Mouse (Mus musculus) urinary bladder, adult 18-20 months (tissue): ENCODE results near the gene 2310034C09Rik.
"Not testable (repeated sequence)": the region's sequence is repeated elsewhere in the genome, so short reads cannot be mapped to it uniquely, and the experiment has no call there.

ENCODE experiments used
- DNase-seq, 2 experiments: peaks; one replicate each; pipeline ENCODE4 v3.0.0; 2022; ENCODE audit warnings: low spot score in 2 of 2, mixed read lengths in 2 of 2

The 2310034C09Rik gene

DNA sequence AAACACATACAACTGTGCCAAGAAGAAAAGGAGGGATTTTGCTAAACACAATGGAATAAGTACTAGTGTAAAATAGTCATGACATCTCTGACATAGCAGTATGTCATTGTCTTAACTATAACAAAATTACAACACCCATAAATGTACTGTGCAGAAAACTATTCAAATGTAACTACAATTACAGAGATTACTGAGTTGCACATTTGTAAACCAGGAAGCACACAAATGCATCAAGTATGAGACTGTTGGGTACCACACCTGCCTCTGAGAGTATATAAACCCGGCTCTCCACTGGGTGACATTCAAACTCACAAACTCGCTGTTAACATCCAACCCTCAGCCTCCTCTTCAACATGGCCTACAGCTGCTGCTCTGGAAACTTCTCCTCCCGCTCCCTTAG, at the start of gene 2310034C09Rik:
TSS of gene 2310034C09Rik (plus strand) at position 301 of the 400 bp plus-strand sequence.
- DNase-seq, result not testable (repeated sequence)

DNA sequence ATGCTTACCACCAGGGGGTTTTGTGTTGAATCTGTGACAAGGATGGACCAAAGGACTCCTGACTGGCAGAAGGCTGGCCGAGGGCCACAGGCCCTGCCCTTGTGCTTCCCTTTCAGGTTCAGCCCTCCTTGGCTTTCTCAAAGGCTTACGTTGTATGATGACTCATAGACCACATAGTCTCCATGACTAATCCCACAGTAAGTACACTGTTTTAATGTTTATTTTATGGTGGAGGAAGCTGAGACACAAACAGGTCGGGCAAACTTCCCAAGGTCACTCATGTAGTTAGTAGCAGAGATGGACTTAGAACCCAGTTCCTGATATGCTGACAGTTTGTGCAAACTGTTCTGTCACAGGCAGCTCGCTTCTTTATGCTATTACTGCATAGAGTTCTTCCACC, 47.9 kb upstream of the 2310034C09Rik start:
- peak; percentile 3 to 8 for DNase-seq

DNA sequence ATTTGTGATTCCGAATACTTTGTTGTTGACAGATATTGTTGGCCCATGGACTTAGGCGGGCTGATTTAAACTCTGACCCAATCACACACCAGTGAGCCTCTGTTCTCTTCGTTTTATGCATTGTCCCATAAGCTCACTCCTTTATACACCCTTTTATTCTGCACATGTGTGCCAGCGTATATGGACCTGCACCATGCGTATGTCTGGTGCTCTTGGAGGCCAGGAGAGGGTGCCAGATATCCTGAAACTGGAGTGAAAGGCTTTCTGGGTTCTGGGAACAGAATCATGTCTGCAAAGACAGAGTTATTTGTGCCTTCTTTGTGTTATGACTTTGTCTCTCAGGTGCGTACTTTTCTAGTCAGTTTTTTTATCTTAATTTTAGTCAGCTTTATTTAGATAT, 47.4 kb upstream of the 2310034C09Rik start:
- no peak for DNase-seq

DNA sequence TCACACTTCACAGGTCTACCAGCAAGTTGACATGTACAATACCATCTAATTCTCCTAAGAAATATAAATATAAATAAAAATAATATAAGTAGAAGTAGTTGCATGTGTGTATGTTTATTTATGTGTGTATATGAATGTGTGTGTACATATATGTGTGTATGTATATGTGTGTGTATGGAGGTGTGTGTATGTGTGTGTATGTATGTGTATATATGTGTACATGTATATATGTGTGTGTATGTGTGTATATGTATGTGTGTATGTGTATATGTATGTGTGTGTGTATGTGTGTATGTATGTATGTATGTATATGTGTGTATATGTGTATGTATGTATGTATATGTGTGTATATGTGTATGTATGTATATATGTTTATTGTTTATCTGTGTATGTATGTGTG, 42.1 kb upstream of the 2310034C09Rik start:
- DNase-seq, result no peak

DNA sequence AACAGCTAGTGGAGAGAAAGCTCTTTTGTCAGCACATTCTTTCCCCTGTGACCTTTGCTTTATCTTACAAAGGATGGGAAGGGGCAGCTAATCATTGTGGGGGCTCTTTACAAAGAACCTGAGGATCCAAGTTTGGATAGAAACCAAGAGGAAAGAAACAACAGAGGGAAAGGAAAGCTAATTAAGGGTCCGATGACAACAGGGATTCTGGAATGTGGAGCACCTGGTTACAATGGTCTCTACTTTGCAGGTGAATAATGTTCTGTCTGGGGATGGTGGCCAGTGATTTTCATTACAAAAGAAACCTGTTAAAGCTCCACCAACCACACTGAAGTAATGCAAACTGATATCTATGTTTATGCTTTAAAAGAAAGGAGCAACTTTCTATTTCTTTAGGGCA, 38.6 kb upstream of the 2310034C09Rik start:
- DNase-seq, result no peak

DNA sequence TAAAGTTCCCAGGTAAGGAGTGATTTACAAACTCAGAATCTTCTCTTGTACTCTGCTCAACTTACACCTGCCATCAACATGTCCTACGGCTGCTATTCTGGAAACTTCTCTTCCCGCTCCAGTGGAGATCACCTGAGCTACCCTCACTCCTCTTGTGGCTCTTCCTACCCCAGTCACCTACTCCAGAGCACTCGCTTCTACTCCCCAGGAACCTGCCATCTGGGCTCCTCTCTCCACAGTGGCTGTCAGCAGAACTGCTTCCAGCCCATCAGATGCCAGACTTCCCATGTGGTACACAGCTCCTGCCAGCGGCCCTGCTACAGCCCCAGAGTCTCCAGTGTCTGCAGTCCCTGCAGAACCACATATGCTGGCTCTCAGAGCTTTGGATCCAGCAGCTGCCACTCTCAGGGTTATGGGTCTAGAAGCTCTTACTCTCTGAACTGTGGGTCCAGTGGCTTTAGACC, 29.8 kb upstream of the 2310034C09Rik start, which contains the start of gene Krtap13-1:
TSS of gene Krtap13-1 (plus strand) at position 51 of the 464 bp plus-strand sequence.
- DNase-seq, result no peak

DNA sequence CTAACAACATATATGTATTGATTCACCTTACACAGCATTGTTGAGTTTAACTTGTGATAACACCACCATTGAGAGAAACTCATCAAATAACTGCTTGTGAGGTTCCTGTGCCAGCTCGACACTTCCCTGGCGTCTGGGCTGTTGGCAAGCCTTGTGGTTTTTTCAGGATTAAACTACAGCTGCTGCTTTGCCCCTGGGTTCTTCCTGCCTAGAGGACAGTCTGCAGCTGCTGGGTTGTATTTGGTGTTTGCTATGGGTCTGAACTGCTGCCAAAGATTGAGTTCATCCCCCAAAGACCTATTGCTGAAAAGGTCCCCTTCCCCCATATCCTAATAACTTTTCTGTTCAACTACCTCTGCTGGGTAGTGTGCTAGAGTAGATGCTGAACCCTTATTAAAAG, 23.3 kb upstream of the 2310034C09Rik start:
- DNase-seq, result no peak

DNA sequence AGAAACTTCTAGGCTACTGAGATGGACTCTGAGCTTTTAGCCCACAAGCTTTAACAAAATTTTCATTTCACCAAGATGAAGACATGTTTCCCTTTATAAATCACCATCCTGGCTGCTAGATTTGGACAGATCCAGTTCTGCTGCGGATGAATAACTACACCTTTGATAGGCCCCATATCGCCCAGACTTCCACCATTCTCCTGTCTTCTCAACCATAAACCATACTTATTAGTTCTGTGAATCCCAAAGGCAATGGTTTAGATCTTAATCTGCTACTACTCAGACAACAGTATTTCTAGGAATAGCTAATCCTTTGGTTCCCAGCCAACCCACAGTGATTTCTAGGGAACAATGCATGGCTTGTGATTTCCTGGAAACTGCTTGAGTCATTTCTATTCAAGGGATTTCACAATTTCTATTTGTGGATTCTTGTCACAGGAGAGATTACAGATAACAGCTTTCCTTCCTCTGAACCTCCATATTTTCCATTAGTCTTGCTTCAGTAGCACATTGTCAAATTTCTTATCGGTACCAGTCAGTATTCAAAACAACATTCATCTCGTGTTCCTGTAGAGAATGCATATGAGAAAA, 13.8 kb upstream of the 2310034C09Rik start:
- DNase-seq, result no peak

DNA sequence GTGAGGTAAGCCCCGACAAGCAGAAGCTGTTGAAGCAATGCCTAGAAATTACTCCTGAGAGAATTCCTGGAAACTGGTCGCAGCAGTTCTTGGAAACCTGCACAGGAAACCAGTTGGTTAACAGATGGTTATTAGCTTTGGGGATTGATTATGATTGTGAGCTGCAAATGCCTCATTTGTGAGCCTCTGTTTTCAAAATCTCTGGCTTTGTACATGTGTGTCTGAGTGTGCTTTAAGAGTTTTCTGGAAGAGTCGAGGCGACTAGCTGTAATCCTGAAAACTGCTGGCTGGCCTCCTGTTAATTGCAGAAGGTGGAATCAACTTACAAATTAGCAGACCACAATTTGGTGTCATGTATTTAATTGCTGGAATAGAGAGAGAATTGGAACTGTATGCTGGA, 10.7 kb upstream of the 2310034C09Rik start:
- no peak for DNase-seq

DNA sequence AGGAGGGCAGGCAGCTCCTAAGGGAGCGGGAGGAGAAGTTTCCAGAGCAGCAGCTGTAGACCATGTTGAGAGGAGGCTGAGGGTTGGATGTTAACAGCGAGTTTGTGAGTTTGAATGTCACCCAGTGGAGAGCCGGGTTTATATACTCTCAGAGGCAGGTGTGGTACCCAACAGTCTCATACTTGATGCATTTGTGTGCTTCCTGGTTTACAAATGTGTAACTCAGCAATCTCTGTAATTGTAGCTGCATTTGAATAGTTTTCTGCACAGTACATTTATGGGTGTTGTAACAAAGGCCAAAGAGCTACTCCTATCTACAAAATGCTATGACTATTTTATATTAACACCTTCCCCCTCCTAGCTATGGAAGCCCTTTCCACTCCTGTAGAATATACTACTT, 7.1 kb upstream of the 2310034C09Rik start, which contains the start of gene Krtap13:
TSS of gene Krtap13 (minus strand) at position 101 of the 400 bp plus-strand sequence.
- DNase-seq, result not testable (repeated sequence)

DNA sequence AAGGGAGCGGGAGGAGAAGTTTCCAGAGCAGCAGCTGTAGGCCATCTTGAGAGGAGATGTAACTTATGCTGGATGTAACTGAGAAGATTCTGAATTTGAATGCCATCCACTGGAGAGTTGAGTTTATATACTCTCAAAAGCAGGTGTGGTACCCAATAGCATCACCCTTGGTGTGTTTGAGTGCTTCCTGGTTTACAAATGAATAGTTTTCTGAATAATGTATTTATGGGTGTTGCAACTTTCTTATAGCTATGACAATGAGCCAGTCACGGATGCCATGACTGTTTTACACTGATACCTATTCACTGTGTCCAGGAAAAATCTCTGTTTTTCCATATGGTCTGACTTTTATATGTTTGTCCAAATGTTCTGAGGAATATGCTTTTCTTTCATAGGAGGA, 15.5 kb downstream of the 2310034C09Rik start, which contains the start of gene 2310057N15Rik:
TSS of gene 2310057N15Rik (minus strand) at position 101 of the 400 bp plus-strand sequence.
- no peak for DNase-seq

DNA sequence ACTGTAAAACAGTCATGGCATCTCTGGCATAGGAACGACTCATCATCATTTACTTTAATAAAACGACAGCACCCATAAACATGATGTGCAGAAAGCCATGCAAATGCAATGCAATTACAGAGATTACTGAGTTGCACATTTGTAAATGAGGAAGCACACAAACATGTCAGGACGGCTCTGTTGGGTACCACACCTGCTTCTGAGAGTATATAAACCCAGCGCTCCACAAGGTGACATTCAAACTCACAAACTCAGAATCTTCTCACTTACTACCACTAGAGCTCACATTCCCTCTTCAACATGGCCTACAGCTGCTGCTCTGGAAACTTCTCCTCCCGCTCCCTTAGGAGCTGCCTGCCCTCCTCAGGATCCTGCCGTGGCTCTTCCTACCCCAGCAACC, 18.9 kb downstream of the 2310034C09Rik start, which contains the start of gene Gm5965:
TSS of gene Gm5965 (plus strand) at position 301 of the 400 bp plus-strand sequence.
- DNase-seq, result no peak

DNA sequence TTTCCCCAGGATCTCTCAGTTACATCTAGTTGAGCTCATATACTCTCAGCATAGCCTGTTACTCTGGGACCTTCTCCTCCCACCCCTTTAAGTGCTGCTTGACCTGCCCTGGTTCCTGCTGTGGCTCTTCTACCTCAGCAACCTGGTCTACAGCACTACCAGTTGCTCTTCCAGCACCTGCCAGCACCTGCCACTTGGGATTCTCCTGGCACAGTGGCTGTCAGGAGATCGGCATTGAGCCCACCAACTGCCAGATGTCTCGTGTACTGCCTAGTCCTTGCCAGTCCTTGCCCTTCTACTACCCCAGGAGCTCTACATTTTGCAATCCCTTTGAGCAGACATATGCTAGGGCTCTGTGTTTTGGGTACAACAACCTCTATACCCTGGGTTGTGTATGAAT, 28.1 kb downstream of the 2310034C09Rik start:
- DNase-seq, result no peak
